Mouse (Mus musculus) liver, postnatal 0 days (tissue): ENCODE data around the gene Mvb12b.

ENCODE experiments used
- CTCF ChIP-seq: sonication (generic); IDR thresholded peaks from 2 replicates; pipeline ENCODE4 v1.5.1; 2016; ENCODE audit warnings: antibody characterized with exemption, low read depth
- EP300 ChIP-seq: IDR thresholded peaks from 2 replicates; pipeline ENCODE4 v1.6.1; 2016; ENCODE audit warnings: antibody characterized with exemption, low read depth, mild to moderate bottlenecking

DNA sequence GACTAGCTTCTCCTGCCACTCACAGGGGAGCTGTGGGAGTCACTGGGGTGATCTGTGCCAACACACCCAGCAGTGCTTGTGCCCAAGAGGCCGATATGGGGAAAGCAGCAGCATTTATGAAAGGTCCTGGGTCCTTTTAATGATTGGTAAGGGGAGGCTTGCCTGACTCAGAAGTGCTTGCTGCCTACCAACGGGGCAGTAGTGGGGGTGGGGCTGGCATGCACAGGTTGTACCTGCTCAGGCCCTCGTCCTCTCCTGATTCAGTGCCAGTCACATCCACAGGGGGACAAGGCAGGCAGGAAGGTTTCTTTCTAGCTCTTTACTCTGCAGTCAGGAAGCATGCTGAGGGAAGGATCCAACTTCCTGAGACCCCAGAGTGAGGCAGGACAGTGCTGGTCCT, 150.6 kb downstream of the Mvb12b start:
- no peak for TF ChIP-seq CTCF
- TF ChIP-seq EP300 = no peak
